Mouse (Mus musculus): ENCODE measurements around the gene Tars2.

DNA sequence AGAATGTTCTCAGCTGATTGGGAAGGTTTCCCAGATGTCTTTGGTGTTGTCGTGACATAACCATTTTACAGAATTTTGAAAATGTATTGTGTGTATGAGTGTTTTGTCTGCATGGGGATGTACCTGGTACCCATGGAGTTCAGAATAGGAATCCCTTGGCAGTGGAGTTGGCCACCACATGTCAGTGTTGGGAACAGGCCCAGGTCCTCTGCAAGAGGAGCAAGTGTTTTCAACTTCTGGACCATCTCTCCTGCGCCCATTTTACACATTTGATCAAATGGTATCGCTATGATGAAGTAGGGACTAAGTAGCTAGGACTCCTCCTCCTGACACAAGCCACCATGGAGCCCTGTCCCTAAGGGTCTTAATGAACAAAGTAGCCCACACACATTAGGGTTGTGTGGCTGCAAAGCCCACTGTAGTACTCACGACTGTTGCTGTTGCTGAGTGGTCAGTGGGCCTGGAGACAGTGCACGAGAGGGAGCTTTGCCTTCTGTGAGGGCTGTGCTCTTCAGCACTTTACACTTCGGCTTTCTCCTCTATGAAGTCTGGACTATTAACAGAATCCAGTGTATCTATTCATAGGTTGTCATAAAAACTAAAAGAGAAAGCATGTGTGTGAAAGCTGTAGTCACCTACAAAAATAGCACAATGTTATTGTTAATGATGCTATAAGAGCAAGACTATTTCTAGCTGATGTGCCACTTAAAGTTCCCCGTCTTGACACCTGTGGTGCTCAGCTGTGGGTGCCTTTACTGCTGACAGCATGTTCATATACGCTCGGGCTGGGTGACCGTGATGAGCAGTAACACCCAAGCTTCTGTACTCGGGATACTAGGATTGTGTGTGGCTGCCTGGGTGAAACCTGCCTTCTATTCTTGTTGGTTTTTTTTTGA lies 65.0 kb downstream of the Tars2 start:
- TF ChIP-seq ZKSCAN1 (IDR thresholded peaks at IDR 0.05; ENCODE audit: low read depth, low read length) (no peak), E2F4 (IDR thresholded peaks at IDR 0.05; ENCODE audit: borderline replicate concordance, low read depth, low read length) (no peak), MAX (IDR thresholded peaks at IDR 0.05; ENCODE audit: low read length) (no peak), ZNF384 (IDR thresholded peaks at IDR 0.05; ENCODE audit: low read depth, low read length) (no peak)
